Mouse (Mus musculus) right cerebral cortex, postnatal 4 days (tissue): ENCODE results near the gene Pofut2.
A peak's percentile ranks its signal among the peaks of the same experiment; 100 is the strongest.
"Not testable (repeated sequence)": the region's sequence is repeated elsewhere in the genome, so short reads cannot be mapped to it uniquely, and the experiment has no call there.

ENCODE experiments used
- DNase-seq: peaks from one replicate; pipeline ENCODE4 v3.0.0-alpha.2; 2022

Gene Pofut2

DNA sequence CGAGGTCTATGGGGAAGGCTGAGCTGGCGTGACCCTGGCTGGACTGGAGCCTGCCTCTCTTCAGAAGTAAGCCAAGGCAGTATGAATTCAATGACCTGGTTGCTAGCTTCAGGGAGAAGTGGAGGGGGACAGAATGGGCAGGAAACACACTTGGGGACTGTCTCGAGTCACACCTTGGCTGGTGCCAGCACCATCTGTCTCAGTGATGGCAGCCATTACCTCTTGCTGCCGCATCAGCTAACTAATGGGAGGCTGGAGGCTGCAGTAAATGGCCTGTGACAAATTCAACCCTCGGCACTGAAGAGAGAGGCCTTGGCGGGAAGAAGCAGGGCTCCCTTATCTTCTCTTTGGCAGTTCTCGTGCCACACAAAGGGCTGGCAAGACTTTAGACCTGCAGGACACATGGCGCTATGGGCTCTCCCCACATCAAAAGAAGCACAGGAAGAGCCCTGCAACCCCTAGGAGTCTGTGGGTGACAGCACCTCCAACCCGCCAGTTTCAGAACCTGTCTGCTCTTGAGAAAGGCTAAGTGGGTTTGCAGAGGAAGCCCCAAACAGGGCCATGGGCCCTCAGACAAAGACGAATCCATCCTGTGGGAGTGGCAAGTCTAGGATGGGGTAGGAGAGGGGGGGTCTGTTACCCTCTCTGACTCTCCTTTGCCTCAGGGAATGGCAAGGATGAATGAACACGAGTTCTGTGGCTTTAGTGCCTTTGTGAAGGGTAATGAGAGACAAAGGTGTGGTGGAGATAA, 14.1 kb downstream of the Pofut2 start:
- DNase-seq, result no peak

DNA sequence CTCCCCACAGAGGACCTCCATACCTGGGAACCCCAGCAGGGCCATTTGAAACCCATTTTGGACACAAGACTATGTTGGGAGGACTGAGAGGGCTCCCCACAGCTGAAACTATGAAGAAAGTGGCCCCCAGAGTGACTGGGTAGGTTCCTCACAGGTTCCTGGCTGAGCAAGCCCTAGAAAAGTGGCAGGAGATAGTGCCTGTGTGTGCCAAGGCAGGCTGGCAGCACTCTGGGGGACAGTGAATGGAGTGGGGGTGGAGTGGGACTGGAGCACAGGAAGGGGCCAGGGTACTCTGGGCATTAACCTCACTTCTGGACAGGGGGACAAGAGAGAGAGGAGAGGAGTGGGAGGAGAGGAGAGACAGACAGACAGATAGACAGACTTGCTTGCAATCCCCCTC, 14.8 kb downstream of the Pofut2 start:
- no peak for DNase-seq

GRCm38 (mm10) chr10:77282085-77282484, 23.1 kb downstream of the Pofut2 start:
- DNase-seq, result not testable (repeated sequence)

DNA sequence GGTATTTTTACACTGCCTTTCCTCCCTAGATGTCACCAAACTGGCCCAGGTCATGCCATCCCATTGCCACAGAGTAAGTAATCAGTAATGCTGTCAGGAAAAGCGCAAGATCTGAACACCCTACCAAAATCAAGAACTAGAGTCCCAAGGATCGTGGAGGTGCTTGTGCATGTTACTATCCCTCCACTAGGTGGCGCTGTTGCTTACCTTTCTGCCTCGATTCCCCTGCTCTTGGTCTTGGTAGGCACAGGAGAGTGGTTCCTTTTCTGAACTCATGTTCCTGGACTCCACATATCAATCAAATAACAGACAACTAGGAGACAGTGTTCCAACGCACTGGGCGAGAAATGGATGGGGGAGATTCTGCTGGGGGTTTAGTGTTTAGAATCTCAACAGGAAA, 23.8 kb downstream of the Pofut2 start:
- peak; percentile 76 for DNase-seq

DNA sequence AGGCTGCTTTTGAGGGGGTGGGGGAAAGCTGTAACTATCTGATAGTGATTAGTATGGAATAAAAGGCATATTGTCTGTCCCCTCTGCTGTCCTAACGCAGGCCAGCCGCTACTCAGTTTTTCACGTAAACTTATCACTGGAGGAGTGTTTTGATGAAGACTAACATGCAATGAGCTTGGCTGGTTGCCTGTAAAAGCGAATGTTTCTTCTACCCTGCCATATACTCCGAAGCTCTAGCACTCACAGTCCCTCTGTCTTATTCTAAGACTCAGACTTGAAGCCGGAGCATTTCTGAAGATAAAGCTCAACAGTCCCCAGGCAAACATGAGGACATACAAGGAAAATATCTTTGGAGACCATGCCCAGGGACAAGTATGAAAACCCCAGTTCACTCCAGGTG, 25.8 kb downstream of the Pofut2 start:
- no peak for DNase-seq

- no peak for DNase-seq
These were observed 28.6 kb downstream of the Pofut2 start for GRCm38 (mm10) chr10:77287626-77288025.

- DNase-seq, result no peak
These were observed 29.7 kb downstream of the Pofut2 start for GRCm38 (mm10) chr10:77288639-77289195.

GRCm38 (mm10) chr10:77289559-77289958, 30.5 kb downstream of the Pofut2 start:
- DNase-seq, result no peak

DNA sequence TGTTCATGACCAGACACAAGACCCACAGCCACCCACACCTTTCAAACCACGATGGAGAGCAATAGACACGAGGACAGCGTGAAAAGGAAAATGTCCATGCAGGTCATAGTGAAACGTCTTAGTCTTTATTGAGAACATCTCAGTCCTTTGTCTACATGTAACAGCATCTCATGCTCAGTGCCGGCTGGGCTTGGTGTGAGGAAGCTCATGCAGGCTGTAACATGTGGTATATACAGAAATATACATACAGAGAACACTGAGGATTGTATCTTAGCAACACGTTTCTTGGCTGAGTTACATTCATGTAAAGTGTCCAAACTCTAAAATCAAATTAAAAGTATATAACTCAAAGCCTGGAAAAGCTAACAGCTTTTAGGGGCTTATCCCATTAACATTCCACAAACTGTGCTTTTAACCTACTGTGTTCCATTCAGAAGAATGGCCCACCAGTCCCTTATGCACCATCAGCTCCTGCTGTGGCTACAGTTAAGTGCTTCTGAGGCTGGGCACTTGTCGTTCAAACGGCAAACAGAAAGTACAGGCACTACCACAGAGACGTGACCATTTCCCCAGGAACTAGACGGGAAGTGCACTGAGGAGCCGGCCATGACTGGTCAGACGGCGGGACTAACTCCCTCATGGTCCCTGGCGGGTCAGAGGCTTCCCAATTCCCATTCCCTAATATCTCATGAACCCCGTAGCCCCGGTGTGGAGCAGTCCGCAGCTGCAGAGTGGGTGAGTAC, 31.8 kb downstream of the Pofut2 start:
- peak; percentile 37 for DNase-seq

DNA sequence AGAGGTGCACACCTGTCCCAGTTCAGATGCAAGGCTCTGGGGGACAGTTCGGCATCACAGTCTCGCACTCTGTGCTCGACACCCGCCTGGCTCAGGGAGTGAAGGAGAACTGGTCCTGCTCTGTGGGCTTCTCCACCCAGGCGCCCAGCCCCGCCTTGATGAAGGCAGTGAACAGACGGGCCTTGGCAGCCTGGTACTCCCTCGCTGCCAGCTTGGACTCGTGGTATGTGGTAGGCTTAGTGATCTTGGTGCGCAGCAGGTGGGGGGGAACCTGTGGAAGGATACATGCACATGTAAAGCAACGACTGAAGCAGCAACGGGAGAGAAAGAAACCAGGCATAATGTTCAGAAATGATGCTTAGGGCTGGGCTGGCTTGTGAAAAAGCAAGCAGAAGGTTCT, 35.7 kb downstream of the Pofut2 start:
- no peak for DNase-seq

DNA sequence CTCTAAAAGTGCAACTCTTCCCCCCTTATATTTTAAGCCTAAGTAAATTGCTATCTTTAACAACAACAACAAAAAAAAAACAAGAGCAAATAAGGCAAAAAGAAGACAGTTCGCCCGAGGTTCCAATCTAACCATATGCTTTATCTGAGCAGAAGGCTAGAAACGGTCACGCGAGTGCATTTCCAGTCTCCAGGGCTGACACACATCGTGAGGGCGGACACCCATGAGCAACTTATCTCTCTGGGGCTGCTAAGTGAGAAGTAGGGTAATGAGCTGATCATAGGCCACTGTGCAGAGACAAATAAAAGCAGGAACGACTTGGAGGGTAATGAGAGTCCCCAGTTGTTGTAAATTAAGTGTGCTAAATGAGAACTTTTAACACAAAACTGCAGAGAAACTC, 39.6 kb downstream of the Pofut2 start:
- no peak for DNase-seq

- DNase-seq, result no peak
These were observed 40.2 kb downstream of the Pofut2 start for GRCm38 (mm10) chr10:77299194-77299593.

DNA sequence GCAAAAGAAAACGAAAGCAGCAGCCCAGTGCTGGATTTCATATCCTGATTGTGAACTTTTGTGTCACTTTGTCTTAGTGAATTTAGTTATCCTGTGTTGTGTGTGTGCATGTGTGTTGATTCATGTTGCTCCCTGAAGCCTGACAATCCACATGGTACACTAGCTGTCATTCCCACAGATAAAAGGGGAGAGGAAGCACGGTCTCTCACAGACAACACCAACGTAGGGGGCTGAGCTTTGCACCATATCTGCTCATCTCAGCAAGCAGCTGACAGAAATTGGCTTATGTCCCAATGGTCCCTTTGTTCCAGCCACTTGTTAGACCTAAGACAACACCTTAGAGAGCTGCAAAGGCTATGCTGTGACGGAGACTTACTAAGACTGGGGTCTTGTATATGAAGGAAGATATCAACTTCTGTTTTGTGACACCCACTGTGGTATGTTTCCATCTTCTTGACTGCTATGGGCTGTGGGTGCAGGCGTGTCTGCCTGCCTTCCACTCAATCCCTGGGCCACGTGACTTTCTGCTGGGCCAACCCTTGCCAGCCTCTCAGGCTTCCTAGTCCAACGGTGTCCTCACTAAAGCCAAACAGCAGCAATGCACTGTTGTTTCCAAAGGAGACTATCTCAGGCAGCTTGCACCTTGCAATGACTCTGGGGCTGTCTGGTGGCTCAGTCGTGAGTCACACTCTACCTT, 41.4 kb downstream of the Pofut2 start:
- DNase-seq, result no peak

DNA sequence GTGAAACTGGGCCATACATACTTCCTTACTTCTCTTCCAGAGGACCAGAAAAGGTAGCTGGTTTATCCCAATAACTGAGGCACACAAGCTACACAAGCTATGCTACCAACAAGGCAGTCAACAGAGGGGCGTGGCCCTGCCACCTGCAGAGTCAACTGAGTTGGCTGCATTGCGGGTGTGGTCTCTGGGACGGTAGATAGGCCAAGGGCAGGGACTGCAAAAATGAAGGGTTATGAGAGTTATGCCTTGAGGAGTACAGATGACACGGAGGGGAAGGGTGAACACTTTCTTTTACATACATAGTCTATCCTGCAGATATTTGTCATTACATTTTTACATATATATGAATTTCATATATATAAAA, 41.9 kb downstream of the Pofut2 start:
- DNase-seq, result no peak

DNA sequence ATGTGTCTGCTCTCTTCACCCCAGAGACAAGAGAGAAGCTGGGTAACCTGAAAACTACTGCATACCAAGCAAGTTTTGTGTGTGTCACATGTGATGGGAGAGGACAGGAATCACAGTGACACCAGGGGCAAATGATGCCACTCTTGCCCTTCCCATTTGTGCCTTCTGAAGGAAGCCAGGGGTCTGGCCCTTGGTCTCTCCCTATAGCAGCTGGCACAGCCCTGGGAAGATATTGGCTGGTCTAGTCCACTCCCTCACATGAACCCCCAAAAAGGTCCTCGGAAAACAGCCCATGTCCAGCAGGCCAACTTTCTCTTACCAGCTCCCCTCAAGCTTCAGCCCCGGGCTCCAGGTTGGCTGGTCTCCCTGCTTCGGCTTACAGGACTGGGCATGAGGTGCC, 45.3 kb downstream of the Pofut2 start:
- no peak for DNase-seq

- DNase-seq, result no peak
These were observed 46.0 kb downstream of the Pofut2 start for GRCm38 (mm10) chr10:77304840-77305533.

DNA sequence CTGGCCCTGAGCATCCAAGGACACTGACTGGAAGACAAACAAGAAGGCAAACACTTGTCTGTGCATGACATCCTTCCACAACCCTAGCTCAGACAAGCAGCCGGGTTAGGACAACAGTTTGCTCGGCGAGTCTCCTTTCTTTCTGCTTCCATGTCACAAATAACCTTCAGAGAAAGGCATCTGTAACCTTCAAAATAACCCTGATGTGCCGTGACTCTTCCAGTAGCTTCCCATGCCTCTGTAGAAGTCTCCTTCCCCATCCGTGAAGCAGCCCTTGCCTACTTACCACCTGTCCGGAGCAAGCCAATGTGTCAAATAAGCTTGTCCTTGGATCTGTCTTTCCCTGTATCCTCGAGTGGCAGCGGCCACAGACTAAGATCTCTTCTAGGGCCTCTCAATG, 46.7 kb downstream of the Pofut2 start:
- DNase-seq, result no peak

DNA sequence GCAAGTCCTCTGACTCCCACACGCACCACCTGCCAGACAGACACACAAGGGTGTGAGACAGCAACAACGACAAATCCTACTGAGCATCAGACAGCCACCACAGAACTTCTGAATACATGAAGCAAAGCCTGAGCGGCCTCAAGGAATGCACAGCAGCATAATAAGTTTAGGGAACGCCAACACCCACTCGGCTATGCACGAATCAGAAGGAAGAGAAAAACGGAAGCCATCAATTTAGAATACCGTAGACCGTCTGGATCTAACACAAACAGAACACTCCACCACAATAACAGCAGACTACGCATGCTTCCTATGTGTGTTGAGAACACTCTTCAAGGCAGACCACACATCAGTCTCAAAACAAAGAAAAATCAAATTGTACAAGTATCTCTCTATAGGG, 50.0 kb downstream of the Pofut2 start:
- no peak for DNase-seq

- no peak for DNase-seq
These were observed 55.8 kb downstream of the Pofut2 start for GRCm38 (mm10) chr10:77314711-77315266.

DNA sequence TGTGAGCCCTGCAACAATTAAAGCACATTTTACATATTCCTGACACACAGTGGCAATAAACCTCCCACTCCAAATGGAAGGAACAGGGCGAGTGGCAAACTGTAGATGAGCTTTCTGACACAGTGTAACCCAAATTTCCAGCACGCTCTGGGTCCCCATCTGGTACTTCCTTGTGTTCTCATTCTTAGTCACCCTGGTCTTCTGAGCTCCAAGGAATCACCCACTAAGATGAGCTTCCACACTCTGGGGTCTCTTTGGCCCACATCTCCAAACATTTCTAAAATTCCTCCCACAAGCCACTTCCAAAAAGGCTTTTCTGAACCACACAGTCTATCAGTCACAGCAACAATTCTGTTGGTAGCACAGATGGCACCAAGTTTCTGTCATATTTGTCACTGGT, 56.7 kb downstream of the Pofut2 start:
- DNase-seq, result no peak
